Mouse (Mus musculus) heart, embryonic 16.5 days (tissue): ENCODE results near the gene Sdhaf2. TPM values are rescaled to one million over a fixed set of nuclear protein-coding genes. Genes with fewer than 3 reads are reported as not detected.

Source experiments
- ATAC-seq: fragments of 200-750 bp; cut with Nextera tagmentation; replicated peaks from 2 replicates; pipeline ENCODE4 v1.8.0; 2017; ENCODE audit warnings: moderate number of reproducible peaks; ENCODE audit not compliant: insufficient read depth, low FRiP score; ENCODE audit errors: extremely low read depth
- H3K27ac ChIP-seq: fragments of 300-500 bp; sonication (generic); 2 replicates; pipeline ENCODE4 v1.5.1; 2014; ENCODE audit warnings: mild to moderate bottlenecking, low read length, control low read depth, moderate library complexity
- H3K27me3 ChIP-seq: fragments of 300-500 bp; sonication (generic); 2 replicates; pipeline ENCODE4 v1.6.1; 2014; ENCODE audit warnings: low read length, mixed read lengths; ENCODE audit not compliant: control insufficient read depth, insufficient read depth
- H3K36me3 ChIP-seq: fragments of 300-500 bp; sonication (generic); 2 replicates; pipeline ENCODE4 v1.6.1; 2014; ENCODE audit not compliant: control insufficient read depth, insufficient read depth
- H3K4me1 ChIP-seq: fragments of 300-500 bp; sonication (generic); 2 replicates; pipeline ENCODE4 v1.6.1; 2014; ENCODE audit warnings: low read length, mixed read lengths; ENCODE audit not compliant: control insufficient read depth, insufficient read depth
- H3K4me2 ChIP-seq: fragments of 300-500 bp; sonication (generic); 2 replicates; pipeline ENCODE4 v1.6.1; 2014; ENCODE audit warnings: low read depth, mild to moderate bottlenecking, control low read depth, low read length
- H3K4me3 ChIP-seq: fragments of 300-500 bp; sonication (generic); 2 replicates; pipeline ENCODE4 v1.5.1; 2014; ENCODE audit warnings: mild to moderate bottlenecking, control low read depth, low read length
- H3K9ac ChIP-seq: fragments of 300-500 bp; sonication (generic); 2 replicates; pipeline ENCODE4 v1.6.1; 2014; ENCODE audit warnings: low read length, control low read depth
- H3K9me3 ChIP-seq: fragments of 300-500 bp; sonication (generic); replicated peaks from 2 replicates; pipeline ENCODE4 v1.6.1; 2016; ENCODE audit warnings: low read length; ENCODE audit not compliant: control insufficient read depth
- WGBS: fragments of 180-500 bp; shearing (Covaris S2); extraction: QIAGEN DNeasy Blood & Tissue Kit; methylation state at CpG from one replicate; pipeline ENCODE4 v1.1.7; 2014; 5-methylcytosine and 5-hydroxymethylcytosine counted together
- polyA plus RNA-seq: library from polyadenylated mRNA; unstranded; fragments of >200 nt; fragmentation: Nextera tagmentation; extraction: Ambion mirVana; gene quantifications from 2 replicates; pipeline ENCODE4 v1.2.1, GENCODE M21; 2015

Gene Sdhaf2
- polyA plus RNA-seq, 1 experiment from 2014 or later = 53.6 TPM

DNA sequence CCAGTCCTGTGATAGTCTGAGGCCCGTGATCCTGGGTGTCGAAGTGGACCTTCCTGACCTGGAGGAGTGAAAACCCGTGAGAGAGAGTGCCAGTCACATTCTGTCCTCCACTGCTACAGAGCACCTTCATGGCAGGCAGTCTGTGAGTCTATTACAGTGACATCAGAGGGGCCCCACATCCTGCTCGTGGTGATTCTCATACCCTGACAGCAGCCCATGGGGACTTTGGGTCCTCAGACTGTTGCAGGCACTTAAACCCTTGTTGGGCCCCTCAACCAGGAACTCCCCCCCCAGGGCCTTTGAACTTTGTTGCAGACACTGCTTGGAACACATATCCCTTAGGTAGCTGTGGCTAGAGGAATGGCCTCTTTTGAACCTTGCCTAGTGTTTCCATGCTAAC lies 46.4 kb downstream of the Sdhaf2 start:
- Histone ChIP-seq H3K4me2 (no peak overlapping the region), H3K27me3 (peaks cover 30% of the 10 kb centered on the region), H3K9ac (no peak overlapping the region), H3K4me1 (peaks cover 4% of the 10 kb centered on the region), H3K27ac (no peak overlapping the region), H3K9me3 (no peaks in the 10 kb centered on the region), H3K4me3 (no peak overlapping the region), H3K36me3 (no peaks in the 10 kb centered on the region)
- 31% methylated on average over 4 of the region's 4 CpGs for WGBS
- ATAC-seq = no peak

DNA sequence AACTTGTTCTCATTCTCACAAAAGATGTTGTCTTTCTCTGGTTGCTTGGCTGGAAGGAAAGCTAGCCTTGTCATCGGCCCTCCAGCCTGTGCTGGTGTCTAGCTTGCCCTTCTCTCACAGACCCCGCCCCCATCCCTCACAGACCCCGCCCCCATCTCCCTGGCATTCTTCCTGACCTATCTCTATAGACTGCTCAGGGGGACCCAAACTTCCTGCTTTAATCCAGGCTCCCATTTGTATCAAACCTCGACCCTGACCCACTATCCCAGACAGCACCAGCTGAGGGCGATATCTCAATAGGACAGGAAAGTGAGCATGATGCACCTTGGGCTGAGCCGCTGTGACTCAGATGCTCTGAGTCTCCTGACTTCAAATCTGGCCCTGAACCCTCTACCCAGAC lies 52.2 kb downstream of the Sdhaf2 start:
- H3K9ac ChIP-seq = no peak overlapping the region
- peaks cover 33% of the 10 kb centered on the region for H3K27me3 ChIP-seq
- no peak overlapping the region for H3K4me2 ChIP-seq
- H3K4me1 ChIP-seq = peaks cover 3% of the 10 kb centered on the region; the same call in 1 of the 2 replicates
- WGBS = 26% methylated on average over 6 of the region's 6 CpGs
- no peaks in the 10 kb centered on the region for H3K9me3 ChIP-seq
- H3K4me3 ChIP-seq = no peak overlapping the region
- no peak; the same call in 1 of the 2 replicates for ATAC-seq
- no peaks in the 10 kb centered on the region for H3K36me3 ChIP-seq
- no peak overlapping the region for H3K27ac ChIP-seq

DNA sequence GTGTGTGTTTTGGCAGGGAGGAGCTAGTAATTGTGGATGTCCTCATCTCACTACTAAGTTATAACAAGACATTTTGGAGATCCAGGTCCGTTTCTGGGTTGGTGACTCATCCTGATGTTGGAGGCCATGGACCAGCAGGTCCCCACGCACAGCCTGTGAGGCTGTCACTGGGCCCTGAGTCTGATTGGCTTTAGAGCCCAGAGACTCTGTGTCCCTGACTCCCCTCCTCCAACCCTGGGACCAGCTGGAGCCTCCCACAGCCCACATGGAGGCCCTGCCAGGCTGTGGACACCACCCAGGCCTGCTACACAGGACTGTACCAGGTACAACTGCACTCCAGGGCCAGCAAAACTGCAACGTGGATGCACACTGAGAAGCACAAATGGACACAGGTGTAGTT lies 53.0 kb downstream of the Sdhaf2 start:
- no peak for ATAC-seq
- 75% methylated on average over 3 of the region's 3 CpGs for WGBS
- Histone ChIP-seq H3K4me2 (no peak overlapping the region), H3K9me3 (no peaks in the 10 kb centered on the region), H3K36me3 (no peaks in the 10 kb centered on the region), H3K9ac (no peak overlapping the region), H3K27ac (no peak overlapping the region), H3K27me3 (peaks cover 26% of the 10 kb centered on the region), H3K4me3 (no peak overlapping the region), H3K4me1 (peaks cover 3% of the 10 kb centered on the region; the same call in 1 of the 2 replicates)

DNA sequence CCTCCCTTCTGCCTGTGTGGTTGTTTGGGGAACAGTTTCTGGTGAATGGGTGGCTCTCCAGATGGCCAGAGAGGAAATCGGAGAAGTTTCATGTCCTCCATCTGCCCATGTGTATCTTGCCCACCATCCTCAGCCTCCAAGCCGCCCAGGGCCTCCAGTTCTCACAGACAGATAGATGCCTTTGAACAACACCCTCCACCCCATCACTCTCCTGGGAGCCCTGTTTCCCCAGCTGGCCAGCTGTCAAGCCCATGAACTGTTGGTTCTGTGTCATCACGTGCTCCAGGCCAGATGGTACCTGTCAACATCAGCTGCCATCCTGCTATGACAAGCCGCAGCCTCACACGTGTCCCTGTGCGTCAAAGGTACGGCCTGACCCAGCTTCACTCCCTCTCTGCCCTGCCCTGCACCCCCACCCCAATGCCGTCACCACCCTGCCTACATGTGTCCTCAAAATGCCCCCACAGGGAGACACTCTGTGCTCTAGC lies 56.7 kb downstream of the Sdhaf2 start:
- H3K9ac ChIP-seq = no peak overlapping the region
- H3K4me3 ChIP-seq = no peak overlapping the region
- no peaks in the 10 kb centered on the region for H3K9me3 ChIP-seq
- no peak overlapping the region for H3K27ac ChIP-seq
- H3K4me1 ChIP-seq = peaks cover 3% of the 10 kb centered on the region; the same call in 1 of the 2 replicates
- no peaks in the 10 kb centered on the region for H3K36me3 ChIP-seq
- H3K4me2 ChIP-seq = no peak overlapping the region
- 30% methylated on average over 8 of the region's 8 CpGs for WGBS
- ATAC-seq = no peak
- peaks cover 28% of the 10 kb centered on the region for H3K27me3 ChIP-seq

- 45% methylated on average over 4 of the region's 4 CpGs for WGBS
- Histone ChIP-seq H3K9me3 (no peaks in the 10 kb centered on the region), H3K9ac (no peak overlapping the region), H3K27ac (no peak overlapping the region), H3K27me3 (peaks cover 62% of the 10 kb centered on the region), H3K4me3 (no peak overlapping the region), H3K4me1 (peaks cover 3% of the 10 kb centered on the region; the same call in 1 of the 2 replicates), H3K36me3 (no peaks in the 10 kb centered on the region), H3K4me2 (no peak overlapping the region)
- no peak for ATAC-seq
Measured at GRCm38 (mm10) chr19:10464427-10464826, 61.5 kb downstream of the Sdhaf2 start.

- no peak overlapping the region for H3K9ac ChIP-seq
- peaks cover 78% of the 10 kb centered on the region for H3K27me3 ChIP-seq
- no peaks in the 10 kb centered on the region for H3K36me3 ChIP-seq
- no peak overlapping the region for H3K27ac ChIP-seq
- ATAC-seq = no peak
- H3K9me3 ChIP-seq = no peaks in the 10 kb centered on the region
- H3K4me2 ChIP-seq = no peak overlapping the region
- WGBS = 32% methylated on average over 7 of the region's 7 CpGs
- H3K4me3 ChIP-seq = no peak overlapping the region
- peaks cover 10% of the 10 kb centered on the region for H3K4me1 ChIP-seq
Measured at GRCm38 (mm10) chr19:10461584-10461983, 64.4 kb downstream of the Sdhaf2 start.

DNA sequence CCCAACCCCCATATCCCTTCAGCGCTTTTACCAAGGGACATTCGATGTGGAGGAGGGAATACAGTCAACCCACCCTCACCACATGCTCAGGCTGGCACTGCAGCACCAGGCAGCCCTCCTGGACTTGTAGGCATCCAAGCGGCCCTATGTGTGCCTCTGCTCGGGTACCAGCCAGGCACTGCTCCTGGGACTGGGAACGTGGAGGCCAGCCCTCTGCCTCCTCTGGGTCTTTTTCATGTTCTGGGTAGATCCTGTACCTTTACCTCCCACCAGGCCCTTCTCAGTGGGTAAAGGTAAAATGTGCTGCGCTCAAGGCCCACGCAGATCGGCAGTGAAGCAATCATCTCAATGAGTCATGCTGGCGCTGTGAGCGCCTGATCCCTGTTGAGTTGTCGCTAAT lies 66.0 kb downstream of the Sdhaf2 start:
- H3K4me1 ChIP-seq = peaks cover 10% of the 10 kb centered on the region
- H3K9ac ChIP-seq = no peak overlapping the region
- H3K4me2 ChIP-seq = no peak overlapping the region
- H3K4me3 ChIP-seq = no peak overlapping the region
- ATAC-seq = no peak
- WGBS = 52% methylated on average over 11 of the region's 11 CpGs
- H3K9me3 ChIP-seq = no peaks in the 10 kb centered on the region
- no peaks in the 10 kb centered on the region for H3K36me3 ChIP-seq
- no peak overlapping the region for H3K27ac ChIP-seq
- peaks cover 86% of the 10 kb centered on the region for H3K27me3 ChIP-seq

DNA sequence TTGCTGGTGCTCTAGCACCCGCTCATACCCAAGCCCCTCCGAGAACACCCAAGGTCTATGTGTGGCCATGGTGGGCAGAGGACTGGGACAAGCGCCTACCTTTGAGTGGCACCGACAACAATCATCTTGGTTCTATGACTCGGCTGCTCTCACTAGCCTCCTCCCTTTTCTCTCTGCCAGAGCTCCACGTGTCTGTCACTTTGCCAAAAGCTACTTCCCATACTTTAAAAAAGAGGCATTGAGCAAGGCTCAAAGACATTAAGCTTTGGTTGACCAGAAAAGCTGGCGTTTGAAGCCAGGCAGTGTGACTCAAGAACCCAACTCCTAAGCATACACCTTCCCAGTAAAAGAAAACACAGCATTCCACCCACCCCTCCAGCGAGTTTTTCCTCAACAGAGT lies 67.8 kb downstream of the Sdhaf2 start:
- Histone ChIP-seq H3K9me3 (no peaks in the 10 kb centered on the region), H3K27ac (no peak overlapping the region), H3K9ac (no peak overlapping the region), H3K27me3 (peaks cover 92% of the 10 kb centered on the region), H3K36me3 (no peaks in the 10 kb centered on the region), H3K4me2 (peak overlapping the region; percentile 73), H3K4me1 (peaks cover 10% of the 10 kb centered on the region), H3K4me3 (peak overlapping the region; percentile 55)
- no peak for ATAC-seq
- 20% methylated on average over 8 of the region's 8 CpGs for WGBS

DNA sequence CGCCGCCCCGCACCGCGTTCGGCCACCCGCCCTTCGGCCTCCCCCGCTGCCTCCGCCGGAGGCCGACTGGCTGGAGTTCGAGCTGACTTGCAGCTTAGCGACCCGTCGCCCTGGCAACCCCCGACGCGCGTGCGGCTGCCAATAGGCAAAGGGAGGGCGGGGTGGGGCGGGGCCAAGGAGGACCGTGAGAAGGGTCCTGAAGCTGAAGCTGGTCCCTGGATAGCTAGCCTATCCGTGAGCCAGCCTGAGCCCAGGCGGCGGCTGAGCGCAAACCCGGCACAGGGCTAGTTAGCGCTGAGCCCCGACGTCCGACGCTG lies 68.5 kb downstream of the Sdhaf2 start:
- WGBS = 1% methylated on average over 34 of the region's 34 CpGs
- ATAC-seq = peak; percentile 69
- Histone ChIP-seq H3K4me1 (peaks cover 10% of the 10 kb centered on the region), H3K27ac (no peak overlapping the region), H3K4me3 (peak overlapping the region; percentile 55), H3K9me3 (no peaks in the 10 kb centered on the region), H3K9ac (no peak overlapping the region), H3K4me2 (peak overlapping the region; percentile 73), H3K27me3 (peaks cover 96% of the 10 kb centered on the region), H3K36me3 (no peaks in the 10 kb centered on the region)
